Mouse (Mus musculus): ENCODE results near the gene Epn1.
A peak's percentile ranks its signal among the peaks of the same experiment; 100 is the strongest.

- TF ChIP-seq POLR2A (IDR thresholded peaks at IDR 0.05; ENCODE audit: extremely low read depth, insufficient read depth, low read length) (peak; percentile 64), CTCF (IDR thresholded peaks at IDR 0.05; ENCODE audit: extremely low read depth, insufficient read depth, low read length) (0 out of 2 replicates have a peak, but pooled peaks have one; percentile 23)
Observed at GRCm38 (mm10) chr7:5060944-5061773, 18.9 kb upstream of the Epn1 start.
